Mouse (Mus musculus) liver, embryonic 11.5 days (tissue): ENCODE measurements around the gene Mtus2. TPM values are rescaled to one million over a fixed set of nuclear protein-coding genes. Genes with fewer than 3 reads are reported as not detected.

Source experiments
- ATAC-seq: fragments of 200-750 bp; cut with Nextera tagmentation; replicated peaks from 2 replicates; pipeline ENCODE4 v1.8.0; 2017; ENCODE audit warnings: moderate number of reproducible peaks, mild to moderate bottlenecking, moderate TSS enrichment, moderate library complexity; ENCODE audit not compliant: low FRiP score
- DNase-seq: peaks from one replicate; pipeline ENCODE4 v3.0.0-alpha.2; 2017; ENCODE audit warnings: low spot score
- H3K27ac ChIP-seq: fragments of 300-500 bp; sonication (generic); 2 replicates; pipeline ENCODE4 v1.5.1; 2014; ENCODE audit warnings: mild to moderate bottlenecking, low read depth, low read length, control low read depth
- H3K27me3 ChIP-seq: fragments of 300-500 bp; sonication (generic); replicated peaks from 2 replicates; pipeline ENCODE4 v1.6.1; 2014; ENCODE audit warnings: low read length, mixed read lengths; ENCODE audit not compliant: control insufficient read depth, insufficient read depth
- H3K36me3 ChIP-seq: fragments of 300-500 bp; sonication (generic); 2 replicates; pipeline ENCODE4 v1.6.1; 2014; ENCODE audit warnings: mild to moderate bottlenecking, low read length, moderate library complexity, mixed read lengths; ENCODE audit not compliant: control insufficient read depth, insufficient read depth
- H3K4me1 ChIP-seq: fragments of 300-500 bp; sonication (generic); replicated peaks from 2 replicates; pipeline ENCODE4 v1.6.1; 2014; ENCODE audit warnings: low read length, mixed read lengths; ENCODE audit not compliant: control insufficient read depth, insufficient read depth
- H3K4me2 ChIP-seq: fragments of 300-500 bp; sonication (generic); 2 replicates; pipeline ENCODE4 v1.6.1; 2014; ENCODE audit warnings: mild to moderate bottlenecking, control low read depth, moderate library complexity
- H3K4me3 ChIP-seq: fragments of 300-500 bp; sonication (generic); 2 replicates; pipeline ENCODE4 v1.5.1; 2014; ENCODE audit warnings: low read depth, low read length, control low read depth
- H3K9ac ChIP-seq: fragments of 300-500 bp; sonication (generic); 2 replicates; pipeline ENCODE4 v1.6.1; 2014; ENCODE audit warnings: low read depth, low read length, control low read depth
- H3K9me3 ChIP-seq: fragments of 300-500 bp; sonication (generic); 2 replicates; pipeline ENCODE4 v1.6.1; 2016; ENCODE audit warnings: low read length, inconsistent platforms, mixed read lengths; ENCODE audit not compliant: control insufficient read depth
- WGBS: fragments of 180-500 bp; shearing (Covaris S2); extraction: QIAGEN DNeasy Blood & Tissue Kit; methylation state at CpG from one replicate; pipeline ENCODE4 v1.1.7; 2014; 5-methylcytosine and 5-hydroxymethylcytosine counted together
- polyA plus RNA-seq: library from polyadenylated mRNA; unstranded; fragments of >200 nt; fragmentation: Nextera tagmentation; extraction: Ambion mirVana; gene quantifications from 2 replicates; pipeline ENCODE4 v1.2.1, GENCODE M21; 2014

The Mtus2 gene
- polyA plus RNA-seq, 1 experiment from 2014 or later = 3.9 TPM

- DNase-seq (no peak), ATAC-seq (no peak)
- Histone ChIP-seq H3K4me3 (no peak overlapping the region), H3K27ac (no peak overlapping the region), H3K9me3 (no peaks in the 10 kb centered on the region), H3K4me1 (no peaks in the 10 kb centered on the region), H3K9ac (no peak overlapping the region), H3K4me2 (no peak overlapping the region), H3K36me3 (no peaks in the 10 kb centered on the region), H3K27me3 (no peaks in the 10 kb centered on the region)
- WGBS = 65% methylated on average over 5 of the region's 5 CpGs
Measured at GRCm38 (mm10) chr5:148065251-148065650, 108.1 kb downstream of the Mtus2 start.

GRCm38 (mm10) chr5:148069909-148070308 lies 112.8 kb downstream of the Mtus2 start:
- no peaks in the 10 kb centered on the region for H3K27me3 ChIP-seq
- H3K9me3 ChIP-seq = no peaks in the 10 kb centered on the region
- no peaks in the 10 kb centered on the region for H3K36me3 ChIP-seq
- H3K27ac ChIP-seq = no peak overlapping the region
- no peak overlapping the region for H3K4me3 ChIP-seq
- ATAC-seq = no peak; the same call in 1 of the 2 replicates
- no peak overlapping the region for H3K9ac ChIP-seq
- DNase-seq = no peak
- no peaks in the 10 kb centered on the region for H3K4me1 ChIP-seq
- WGBS = 7% methylated on average over 4 of the region's 4 CpGs
- no peak overlapping the region for H3K4me2 ChIP-seq

GRCm38 (mm10) chr5:148071800-148072199 lies 114.7 kb downstream of the Mtus2 start:
- DNase-seq (no peak), ATAC-seq (no peak)
- no peaks in the 10 kb centered on the region for H3K9me3 ChIP-seq
- H3K4me3 ChIP-seq = no peak overlapping the region
- no peaks in the 10 kb centered on the region for H3K27me3 ChIP-seq
- H3K9ac ChIP-seq = no peak overlapping the region
- no peak overlapping the region for H3K27ac ChIP-seq
- H3K4me2 ChIP-seq = no peak overlapping the region
- no peaks in the 10 kb centered on the region for H3K36me3 ChIP-seq
- 8% methylated on average over 9 of the region's 9 CpGs for WGBS
- no peaks in the 10 kb centered on the region for H3K4me1 ChIP-seq

GRCm38 (mm10) chr5:148073461-148073860 lies 116.3 kb downstream of the Mtus2 start:
- H3K9ac ChIP-seq = no peak overlapping the region
- 82% methylated on average over 5 of the region's 5 CpGs for WGBS
- H3K4me3 ChIP-seq = no peak overlapping the region
- ATAC-seq (no peak), DNase-seq (no peak)
- H3K4me1 ChIP-seq = no peaks in the 10 kb centered on the region
- H3K27ac ChIP-seq = no peak overlapping the region
- H3K36me3 ChIP-seq = no peaks in the 10 kb centered on the region
- no peaks in the 10 kb centered on the region for H3K9me3 ChIP-seq
- no peaks in the 10 kb centered on the region for H3K27me3 ChIP-seq
- H3K4me2 ChIP-seq = no peak overlapping the region

- H3K4me2 ChIP-seq = no peak overlapping the region
- H3K27me3 ChIP-seq = no peaks in the 10 kb centered on the region
- H3K4me1 ChIP-seq = no peaks in the 10 kb centered on the region
- H3K27ac ChIP-seq = no peak overlapping the region
- 69% methylated on average over 3 of the region's 3 CpGs for WGBS
- ATAC-seq (no peak), DNase-seq (no peak)
- no peak overlapping the region for H3K4me3 ChIP-seq
- H3K36me3 ChIP-seq = no peaks in the 10 kb centered on the region
- H3K9ac ChIP-seq = no peak overlapping the region
- H3K9me3 ChIP-seq = peaks cover 5% of the 10 kb centered on the region; the same call in 1 of the 2 replicates
Measured at GRCm38 (mm10) chr5:148079732-148080131, 122.6 kb downstream of the Mtus2 start.

GRCm38 (mm10) chr5:148083541-148083940 lies 126.4 kb downstream of the Mtus2 start:
- 98% methylated on average over 1 of the region's 1 CpGs for WGBS
- no peaks in the 10 kb centered on the region for H3K4me1 ChIP-seq

GRCm38 (mm10) chr5:148084766-148085165 lies 127.6 kb downstream of the Mtus2 start:
- H3K4me3 ChIP-seq = no peak overlapping the region
- DNase-seq (no peak), ATAC-seq (no peak)
- no peak overlapping the region for H3K27ac ChIP-seq
- no peaks in the 10 kb centered on the region for H3K4me1 ChIP-seq
- peaks cover 7% of the 10 kb centered on the region; the same call in 1 of the 2 replicates for H3K9me3 ChIP-seq
- no peak overlapping the region for H3K4me2 ChIP-seq
- H3K9ac ChIP-seq = no peak overlapping the region
- WGBS = 76% methylated on average over 5 of the region's 5 CpGs
- no peaks in the 10 kb centered on the region for H3K27me3 ChIP-seq
- H3K36me3 ChIP-seq = no peaks in the 10 kb centered on the region

More at GRCm38 (mm10) chr5:148083541-148083940, 126.4 kb downstream of the Mtus2 start:
- Histone ChIP-seq H3K27ac (no peak overlapping the region), H3K4me2 (no peak overlapping the region), H3K36me3 (no peaks in the 10 kb centered on the region), H3K27me3 (no peaks in the 10 kb centered on the region), H3K9ac (no peak overlapping the region), H3K9me3 (peaks cover 5% of the 10 kb centered on the region; the same call in 1 of the 2 replicates), H3K4me3 (no peak overlapping the region)
- no peak for ATAC-seq
- DNase-seq = no peak

GRCm38 (mm10) chr5:148087796-148088195 lies 130.7 kb downstream of the Mtus2 start:
- no peak overlapping the region for H3K4me3 ChIP-seq
- no peaks in the 10 kb centered on the region for H3K4me1 ChIP-seq
- H3K4me2 ChIP-seq = no peak overlapping the region
- no peaks in the 10 kb centered on the region for H3K36me3 ChIP-seq
- ATAC-seq = no peak
- WGBS = 59% methylated on average over 3 of the region's 3 CpGs
- no peak overlapping the region for H3K27ac ChIP-seq
- H3K9ac ChIP-seq = no peak overlapping the region
- H3K9me3 ChIP-seq = peaks cover 3% of the 10 kb centered on the region; the same call in 1 of the 2 replicates
- no peak for DNase-seq
- H3K27me3 ChIP-seq = no peaks in the 10 kb centered on the region

GRCm38 (mm10) chr5:148090191-148090821 lies 133.2 kb downstream of the Mtus2 start:
- Histone ChIP-seq H3K27ac (no peak overlapping the region), H3K9me3 (peaks cover 3% of the 10 kb centered on the region; the same call in 1 of the 2 replicates), H3K4me3 (no peak overlapping the region), H3K36me3 (no peaks in the 10 kb centered on the region), H3K27me3 (no peaks in the 10 kb centered on the region), H3K9ac (no peak overlapping the region), H3K4me1 (no peaks in the 10 kb centered on the region), H3K4me2 (no peak overlapping the region)
- 70% methylated on average over 11 of the region's 11 CpGs for WGBS
- DNase-seq = no peak
- ATAC-seq = no peak
